Mouse (Mus musculus): ENCODE measurements around the gene Zfp36l2. TPM values are rescaled to one million over a fixed set of nuclear protein-coding genes. Genes with fewer than 3 reads are reported as not detected.
"Not testable (repeated sequence)": the region's sequence is repeated elsewhere in the genome, so short reads cannot be mapped to it uniquely, and the experiment has no call there.

Zfp36l2 gene
- 68.0 TPM for polyA plus RNA-seq (2021)

GRCm38 (mm10) chr17:84187727-84188373 lies at the start of gene Zfp36l2:
Zfp36l2 (minus strand) TSS chr17:84187947.
- in situ Hi-C loops (cut with MboI; ENCODE audit: low pct_unique_long_range_greater_than_20kb): no loop called here
- peak; percentile 71 for ATAC-seq
- ChIA-PET POLR2A (interaction anchor here (1.0 to 2.1 kb wide), 5 partner anchors 42 to 285 kb away, joined by 3 to 20 read pairs (median 5); no protein-coding TSS in a partner anchor), CTCF (interaction anchor here (0.8 to 3.6 kb wide), 3 partner anchors 74 to 182 kb away, joined by 3 to 14 read pairs (median 3); no protein-coding TSS in a partner anchor)
- no peak for TF ChIP-seq CTCF (IDR thresholded peaks at IDR 0.05)
- DNase-seq (ENCODE audit: low read depth, low spot score): peak; percentile 50
- H3K27me3 ChIP-seq: no peaks in the 10 kb centered on the region

DNA sequence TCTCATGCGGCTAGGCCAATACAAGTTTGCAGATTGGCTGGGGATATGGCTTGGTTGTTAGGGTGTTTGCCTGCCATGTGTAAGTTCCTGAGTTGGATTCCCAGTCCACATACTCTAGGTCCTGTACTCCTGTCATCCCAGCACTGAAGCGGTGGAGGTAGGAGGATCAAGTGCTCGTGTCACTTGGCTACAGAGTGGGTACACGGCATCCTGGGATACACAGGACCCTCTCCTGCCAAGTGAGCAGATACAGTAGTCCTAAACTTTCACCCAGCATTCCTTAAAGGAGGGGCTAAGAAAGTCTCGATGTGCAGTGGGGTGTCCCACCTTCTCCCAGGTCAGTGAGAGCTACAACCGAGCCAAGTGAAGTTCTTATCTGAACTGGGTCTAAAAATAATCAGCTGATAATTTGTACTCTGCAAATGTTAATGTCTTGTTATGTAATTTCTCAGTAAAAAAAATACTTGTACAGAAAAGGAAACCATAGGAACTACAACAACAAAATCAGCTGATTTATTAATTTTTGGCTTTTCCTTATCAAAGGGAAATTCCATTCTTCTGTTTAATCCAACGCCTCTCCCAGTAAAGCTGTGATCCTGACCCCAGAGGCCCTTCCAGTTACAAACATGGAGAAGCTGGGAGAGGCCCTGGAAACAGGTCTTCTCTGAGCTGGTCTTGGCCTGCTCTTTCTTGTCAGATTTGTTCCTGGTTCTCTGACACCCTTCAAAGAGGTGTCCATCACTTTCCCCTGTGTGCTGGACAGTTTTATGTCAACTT lies 49.2 kb upstream of the Zfp36l2 start:
- ChIA-PET CTCF (interaction anchor here (1.1 to 1.6 kb wide), 3 partner anchors 8 to 38 kb away, joined by 3 to 4 read pairs (median 4); no protein-coding TSS in a partner anchor), POLR2A (no interaction called here)
- no peak for TF ChIP-seq CTCF (IDR thresholded peaks at IDR 0.05)
- DNase-seq (ENCODE audit: low read depth, low spot score) (no peak), ATAC-seq (no peak)
- in situ Hi-C loops (cut with MboI; ENCODE audit: low pct_unique_long_range_greater_than_20kb): no loop called here
- H3K27me3 ChIP-seq: no peaks in the 10 kb centered on the region

DNA sequence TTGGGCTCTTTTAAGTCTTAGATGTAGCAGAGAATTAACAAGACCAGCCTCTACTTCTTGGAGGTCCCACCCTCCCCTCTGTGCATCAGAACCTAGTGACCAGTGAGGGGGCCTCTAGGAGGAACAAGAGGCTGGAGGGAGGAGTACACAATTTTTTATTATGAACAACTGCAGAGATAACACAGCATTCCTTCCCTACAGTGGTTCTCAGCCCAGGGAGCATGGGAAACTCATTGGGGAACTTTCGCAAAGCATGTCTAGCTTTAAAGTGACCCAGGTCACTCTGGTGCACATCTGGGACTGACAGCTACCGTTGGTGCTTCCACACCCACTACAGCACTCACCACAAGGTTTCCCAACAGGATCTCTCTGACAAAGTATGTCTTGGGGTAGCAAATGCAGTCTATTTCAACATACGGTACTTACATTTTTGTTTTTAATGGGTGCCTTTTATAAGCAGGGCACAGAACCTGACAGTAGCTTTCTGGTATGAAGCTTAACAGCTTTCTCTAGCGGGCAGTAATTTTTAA lies 47.7 kb upstream of the Zfp36l2 start:
- no peaks in the 10 kb centered on the region for H3K27me3 ChIP-seq
- DNase-seq (ENCODE audit: low read depth, low spot score) (no peak), ATAC-seq (no peak)
- TF ChIP-seq CTCF (IDR thresholded peaks at IDR 0.05): no peak
- CTCF ChIA-PET: no interaction called here
- in situ Hi-C loops (cut with MboI; ENCODE audit: low pct_unique_long_range_greater_than_20kb): no loop called here
- POLR2A ChIA-PET: no interaction called here

- CTCF ChIA-PET: interaction anchor here (1.1 kb wide), 1 partner anchor 261 kb away, joined by 3 read pairs; no protein-coding TSS in a partner anchor
- POLR2A ChIA-PET; DNase-seq (ENCODE audit: low read depth, low spot score); ATAC-seq; in situ Hi-C loops (cut with MboI; ENCODE audit: low pct_unique_long_range_greater_than_20kb); H3K27me3 ChIP-seq: not testable (repeated sequence)
Observed at GRCm38 (mm10) chr17:84234785-84235184, 47.0 kb upstream of the Zfp36l2 start.

DNA sequence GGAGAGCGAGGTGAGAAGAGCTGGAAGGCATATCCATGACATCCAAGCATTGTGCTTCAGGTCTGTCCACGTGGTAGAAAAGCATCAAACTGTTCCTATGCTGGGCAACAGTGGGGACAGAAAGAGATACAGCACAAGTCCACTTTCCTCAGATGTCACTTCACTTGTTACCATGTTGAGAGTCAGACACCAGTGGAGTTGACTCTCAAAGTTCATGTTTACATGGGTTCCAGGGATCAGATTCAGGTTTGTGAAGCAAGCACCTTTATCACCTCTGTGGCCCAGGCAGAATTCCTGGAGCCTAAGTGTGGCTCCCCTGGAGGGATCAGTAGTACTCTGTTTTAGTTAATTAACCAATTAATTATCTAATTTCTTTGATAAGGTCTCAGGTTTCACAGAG lies 46.0 kb upstream of the Zfp36l2 start:
- in situ Hi-C loops (cut with MboI; ENCODE audit: low pct_unique_long_range_greater_than_20kb): no loop called here
- no peak for TF ChIP-seq CTCF (IDR thresholded peaks at IDR 0.05)
- ChIA-PET POLR2A (no interaction called here), CTCF (interaction anchor here (1.1 to 1.2 kb wide), 2 partner anchors 8 to 260 kb away, joined by 3 read pairs; no protein-coding TSS in a partner anchor)
- no peak for DNase-seq (ENCODE audit: low read depth, low spot score)
- H3K27me3 ChIP-seq: no peaks in the 10 kb centered on the region
- ATAC-seq: no peak

GRCm38 (mm10) chr17:84231361-84231760 lies 43.6 kb upstream of the Zfp36l2 start:
- ATAC-seq: no peak
- no peak for DNase-seq (ENCODE audit: low read depth, low spot score)
- in situ Hi-C loops (cut with MboI; ENCODE audit: low pct_unique_long_range_greater_than_20kb): no loop called here
- CTCF ChIA-PET: no interaction called here
- no peaks in the 10 kb centered on the region for H3K27me3 ChIP-seq
- no peak for TF ChIP-seq CTCF (IDR thresholded peaks at IDR 0.05)
- POLR2A ChIA-PET: no interaction called here

DNA sequence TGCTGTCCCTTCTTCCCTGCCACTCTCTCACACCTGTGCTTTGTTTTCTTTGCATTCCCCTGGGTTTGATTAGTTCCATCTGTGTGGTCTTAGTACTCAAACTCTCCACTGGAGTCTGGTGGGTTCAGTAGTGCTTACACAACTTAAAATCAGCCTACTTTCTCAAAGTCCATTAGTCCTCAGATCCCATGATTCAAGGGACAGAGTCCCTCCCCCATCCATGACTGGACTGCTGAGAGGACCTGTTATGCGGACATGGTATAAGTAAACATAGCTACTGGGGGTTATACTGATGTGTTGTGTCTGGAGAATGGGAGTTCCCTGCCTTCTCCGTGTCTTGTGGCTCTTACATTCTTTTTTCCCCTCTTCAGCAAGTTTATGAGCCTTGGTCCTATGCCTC lies 40.5 kb upstream of the Zfp36l2 start:
- no peak for ATAC-seq
- DNase-seq (ENCODE audit: low read depth, low spot score): no peak
- POLR2A ChIA-PET: no interaction called here
- CTCF ChIA-PET: interaction anchor here (1.2 to 1.7 kb wide), 3 partner anchors 9 to 200 kb away, joined by 3 to 4 read pairs (median 4); no protein-coding TSS in a partner anchor
- H3K27me3 ChIP-seq: no peaks in the 10 kb centered on the region
- in situ Hi-C loops (cut with MboI; ENCODE audit: low pct_unique_long_range_greater_than_20kb): no loop called here
- TF ChIP-seq CTCF (IDR thresholded peaks at IDR 0.05): no peak

GRCm38 (mm10) chr17:84226681-84227080 lies 38.9 kb upstream of the Zfp36l2 start:
- ATAC-seq: no peak
- CTCF ChIA-PET: no interaction called here

GRCm38 (mm10) chr17:84226231-84226630 lies 38.5 kb upstream of the Zfp36l2 start:
- TF ChIP-seq CTCF (IDR thresholded peaks at IDR 0.05): no peak
- CTCF ChIA-PET: no interaction called here
- no peaks in the 10 kb centered on the region for H3K27me3 ChIP-seq
- no peak for ATAC-seq
- in situ Hi-C loops (cut with MboI; ENCODE audit: low pct_unique_long_range_greater_than_20kb): no loop called here
- no peak for DNase-seq (ENCODE audit: low read depth, low spot score)
- POLR2A ChIA-PET: no interaction called here

More at GRCm38 (mm10) chr17:84226681-84227080, 38.9 kb upstream of the Zfp36l2 start:
- in situ Hi-C loops (cut with MboI; ENCODE audit: low pct_unique_long_range_greater_than_20kb): no loop called here
- POLR2A ChIA-PET: no interaction called here
- no peaks in the 10 kb centered on the region for H3K27me3 ChIP-seq
- no peak for TF ChIP-seq CTCF (IDR thresholded peaks at IDR 0.05)
- DNase-seq (ENCODE audit: low read depth, low spot score): no peak

GRCm38 (mm10) chr17:84224217-84224887 lies 36.6 kb upstream of the Zfp36l2 start:
- DNase-seq (ENCODE audit: low read depth, low spot score): no peak
- in situ Hi-C loops (cut with MboI; ENCODE audit: low pct_unique_long_range_greater_than_20kb): no loop called here
- ChIA-PET CTCF (no interaction called here), POLR2A (no interaction called here)
- H3K27me3 ChIP-seq: no peaks in the 10 kb centered on the region
- no peak for TF ChIP-seq CTCF (IDR thresholded peaks at IDR 0.05)
- ATAC-seq: no peak

GRCm38 (mm10) chr17:84218841-84219240 lies 31.1 kb upstream of the Zfp36l2 start:
- H3K27me3 ChIP-seq; in situ Hi-C loops (cut with MboI; ENCODE audit: low pct_unique_long_range_greater_than_20kb); DNase-seq (ENCODE audit: low read depth, low spot score); POLR2A ChIA-PET; ATAC-seq: not testable (repeated sequence)
- CTCF ChIA-PET: interaction anchor here (1.5 kb wide), 1 partner anchor 10 kb away, joined by 4 read pairs; no protein-coding TSS in a partner anchor
